Mouse (Mus musculus): ENCODE results near the gene Gars. TPM values are rescaled to one million over a fixed set of nuclear protein-coding genes. Genes with fewer than 3 reads are reported as not detected.

The Gars gene
- polyA plus RNA-seq, 1 experiment from 2014 or later: 189 TPM

- Histone ChIP-seq H3K27ac (ENCODE audit: poor library complexity, severe bottlenecking) (peak overlapping the region; percentile 93), H3K4me2 (peak overlapping the region; percentile 77), H3K9ac (peak overlapping the region; percentile 83), H3K27me3 (replicated peaks) (no peaks in the 10 kb centered on the region), H3K9me3 (replicated peaks) (no peaks in the 10 kb centered on the region), H3K4me1 (replicated peaks) (peaks cover 19% of the 10 kb centered on the region), H3K4me3 (peak overlapping the region; percentile 86), H3K36me3 (no peaks in the 10 kb centered on the region)
- 2% methylated on average over 12 of the region's 12 CpGs for WGBS
- no peak for ATAC-seq (ENCODE audit: insufficient number of reproducible peaks, low FRiP score)
These were observed 1.1 kb downstream of the Gars start for GRCm38 (mm10) chr6:55038671-55039445.

- peaks cover 24% of the 10 kb centered on the region for H3K4me1 ChIP-seq (replicated peaks)
- no peaks in the 10 kb centered on the region for H3K27me3 ChIP-seq (replicated peaks)
- peak overlapping the region; percentile 86 for H3K4me3 ChIP-seq
- H3K4me2 ChIP-seq: peak overlapping the region; percentile 77
- no peak overlapping the region for H3K9ac ChIP-seq
- 0 out of 2 replicates have a peak overlapping the region, but pooled peaks have one; percentile 46 for H3K27ac ChIP-seq (ENCODE audit: poor library complexity, severe bottlenecking)
- H3K36me3 ChIP-seq: no peaks in the 10 kb centered on the region
- ATAC-seq (ENCODE audit: insufficient number of reproducible peaks, low FRiP score): no peak
- no peaks in the 10 kb centered on the region for H3K9me3 ChIP-seq (replicated peaks)
- 43% methylated on average over 6 of the region's 6 CpGs for WGBS
These were observed 1.6 kb downstream of the Gars start for GRCm38 (mm10) chr6:55039446-55039783.

- ATAC-seq (ENCODE audit: insufficient number of reproducible peaks, low FRiP score): no peak
- H3K4me2 ChIP-seq: peak overlapping the region; percentile 41
These were observed 2.2 kb downstream of the Gars start for GRCm38 (mm10) chr6:55040031-55040430.

GRCm38 (mm10) chr6:55043206-55043605, 5.4 kb downstream of the Gars start:
- H3K4me3 ChIP-seq: no peak overlapping the region
- H3K36me3 ChIP-seq: peaks cover 14% of the 10 kb centered on the region
- peaks cover 31% of the 10 kb centered on the region for H3K4me1 ChIP-seq (replicated peaks)
- WGBS: 74% methylated on average over 8 of the region's 8 CpGs
- H3K27ac ChIP-seq (ENCODE audit: poor library complexity, severe bottlenecking): no peak overlapping the region
- no peak overlapping the region for H3K9ac ChIP-seq
- H3K4me2 ChIP-seq: no peak overlapping the region
- no peaks in the 10 kb centered on the region for H3K9me3 ChIP-seq (replicated peaks)
- no peak for ATAC-seq (ENCODE audit: insufficient number of reproducible peaks, low FRiP score)
- H3K27me3 ChIP-seq (replicated peaks): no peaks in the 10 kb centered on the region

More at GRCm38 (mm10) chr6:55040031-55040430, 2.2 kb downstream of the Gars start:
- peak overlapping the region; percentile 24; the same call in 1 of the 2 replicates for H3K27ac ChIP-seq (ENCODE audit: poor library complexity, severe bottlenecking)
- no peaks in the 10 kb centered on the region for H3K36me3 ChIP-seq
- H3K9ac ChIP-seq: no peak overlapping the region
- H3K4me1 ChIP-seq (replicated peaks): peaks cover 30% of the 10 kb centered on the region
- H3K4me3 ChIP-seq: no peak overlapping the region
- H3K27me3 ChIP-seq (replicated peaks): no peaks in the 10 kb centered on the region
- 40% methylated on average over 1 of the region's 1 CpGs for WGBS
- no peaks in the 10 kb centered on the region for H3K9me3 ChIP-seq (replicated peaks)

GRCm38 (mm10) chr6:55044542-55044941, 6.7 kb downstream of the Gars start:
- WGBS: 82% methylated on average over 5 of the region's 5 CpGs
- Histone ChIP-seq H3K27ac (ENCODE audit: poor library complexity, severe bottlenecking) (no peak overlapping the region), H3K4me2 (no peak overlapping the region), H3K36me3 (peaks cover 27% of the 10 kb centered on the region), H3K9me3 (replicated peaks) (no peaks in the 10 kb centered on the region), H3K4me3 (no peak overlapping the region), H3K27me3 (replicated peaks) (no peaks in the 10 kb centered on the region), H3K9ac (no peak overlapping the region), H3K4me1 (replicated peaks) (peaks cover 30% of the 10 kb centered on the region)
- ATAC-seq (ENCODE audit: insufficient number of reproducible peaks, low FRiP score): no peak

GRCm38 (mm10) chr6:55045326-55045725, 7.5 kb downstream of the Gars start:
- ATAC-seq (ENCODE audit: insufficient number of reproducible peaks, low FRiP score): no peak
- Histone ChIP-seq H3K36me3 (peaks cover 35% of the 10 kb centered on the region), H3K9ac (no peak overlapping the region), H3K4me2 (no peak overlapping the region), H3K4me1 (replicated peaks) (peaks cover 25% of the 10 kb centered on the region), H3K27ac (ENCODE audit: poor library complexity, severe bottlenecking) (no peak overlapping the region), H3K27me3 (replicated peaks) (no peaks in the 10 kb centered on the region), H3K4me3 (no peak overlapping the region), H3K9me3 (replicated peaks) (no peaks in the 10 kb centered on the region)
- 63% methylated on average over 1 of the region's 1 CpGs for WGBS

GRCm38 (mm10) chr6:55049186-55049585, 11.4 kb downstream of the Gars start:
- Histone ChIP-seq H3K9ac (no peak overlapping the region), H3K27me3 (replicated peaks) (no peaks in the 10 kb centered on the region), H3K4me2 (no peak overlapping the region), H3K36me3 (peaks cover 71% of the 10 kb centered on the region), H3K4me3 (no peak overlapping the region), H3K9me3 (replicated peaks) (no peaks in the 10 kb centered on the region), H3K27ac (ENCODE audit: poor library complexity, severe bottlenecking) (no peak overlapping the region), H3K4me1 (replicated peaks) (peaks cover 9% of the 10 kb centered on the region)
- no peak for ATAC-seq (ENCODE audit: insufficient number of reproducible peaks, low FRiP score)
- WGBS: 94% methylated on average over 10 of the region's 10 CpGs

- H3K36me3 ChIP-seq: peaks cover 89% of the 10 kb centered on the region
- no peak for ATAC-seq (ENCODE audit: insufficient number of reproducible peaks, low FRiP score)
- H3K27me3 ChIP-seq (replicated peaks): no peaks in the 10 kb centered on the region
- no peaks in the 10 kb centered on the region for H3K9me3 ChIP-seq (replicated peaks)
- WGBS: 91% methylated on average over 4 of the region's 4 CpGs
- H3K9ac ChIP-seq: no peak overlapping the region
- no peak overlapping the region for H3K4me2 ChIP-seq
- no peak overlapping the region for H3K27ac ChIP-seq (ENCODE audit: poor library complexity, severe bottlenecking)
- no peak overlapping the region for H3K4me3 ChIP-seq
- H3K4me1 ChIP-seq (replicated peaks): no peaks in the 10 kb centered on the region
These were observed 16.7 kb downstream of the Gars start for GRCm38 (mm10) chr6:55054491-55054890.

GRCm38 (mm10) chr6:55057427-55057826, 19.6 kb downstream of the Gars start:
- Histone ChIP-seq H3K4me1 (replicated peaks) (no peaks in the 10 kb centered on the region), H3K36me3 (peaks cover 89% of the 10 kb centered on the region), H3K27me3 (replicated peaks) (no peaks in the 10 kb centered on the region), H3K4me2 (no peak overlapping the region), H3K27ac (ENCODE audit: poor library complexity, severe bottlenecking) (no peak overlapping the region), H3K9ac (no peak overlapping the region), H3K9me3 (replicated peaks) (no peaks in the 10 kb centered on the region), H3K4me3 (no peak overlapping the region)
- WGBS: 91% methylated on average over 3 of the region's 3 CpGs
- ATAC-seq (ENCODE audit: insufficient number of reproducible peaks, low FRiP score): no peak

- H3K4me3 ChIP-seq: no peak overlapping the region
- no peak for ATAC-seq (ENCODE audit: insufficient number of reproducible peaks, low FRiP score)
- WGBS: 87% methylated on average over 7 of the region's 7 CpGs
- H3K27me3 ChIP-seq (replicated peaks): no peaks in the 10 kb centered on the region
- peaks cover 87% of the 10 kb centered on the region for H3K36me3 ChIP-seq
- H3K9ac ChIP-seq: no peak overlapping the region
- H3K9me3 ChIP-seq (replicated peaks): no peaks in the 10 kb centered on the region
- no peak overlapping the region for H3K4me2 ChIP-seq
- H3K4me1 ChIP-seq (replicated peaks): no peaks in the 10 kb centered on the region
- H3K27ac ChIP-seq (ENCODE audit: poor library complexity, severe bottlenecking): no peak overlapping the region
These were observed 22.5 kb downstream of the Gars start for GRCm38 (mm10) chr6:55060241-55060825.

GRCm38 (mm10) chr6:55061328-55061727, 23.5 kb downstream of the Gars start:
- Histone ChIP-seq H3K9me3 (replicated peaks) (no peaks in the 10 kb centered on the region), H3K9ac (no peak overlapping the region), H3K4me3 (no peak overlapping the region), H3K4me2 (no peak overlapping the region), H3K27me3 (replicated peaks) (no peaks in the 10 kb centered on the region), H3K27ac (ENCODE audit: poor library complexity, severe bottlenecking) (no peak overlapping the region), H3K4me1 (replicated peaks) (no peaks in the 10 kb centered on the region), H3K36me3 (peaks cover 85% of the 10 kb centered on the region)
- ATAC-seq (ENCODE audit: insufficient number of reproducible peaks, low FRiP score): no peak
- WGBS: 86% methylated on average over 11 of the region's 11 CpGs
